Mouse (Mus musculus) monocyte, adult 5-6 weeks (primary cell): ENCODE data around the gene Rtn4rl2. TPM values are rescaled to one million over a fixed set of nuclear protein-coding genes. Genes with fewer than 3 reads are reported as not detected.

Source experiments
- ATAC-seq: fragments of 153-309, 156-312 bp; replicated peaks from 2 replicates; pipeline ENCODE4 v1.8.0; 2017; ENCODE audit warnings: mild to moderate bottlenecking; ENCODE audit not compliant: low TSS enrichment, insufficient number of reproducible peaks, severe bottlenecking, poor library complexity, low FRiP score
- total RNA-seq: library from RNA; stranded (forward); fragments of 200-1000, 200-491, 200-594 nt; gene quantifications from 3 replicates; pipeline ENCODE4 v1.2.3, GENCODE M21; 2017

Gene Rtn4rl2
- total RNA-seq, 1 experiment from 2014 or later = not detected

- no peak for ATAC-seq
Observed at GRCm38 (mm10) chr2:84855732-84856131, 30.8 kb downstream of the Rtn4rl2 start.

- ATAC-seq = no peak
Observed at GRCm38 (mm10) chr2:84851130-84852040, 35.1 kb downstream of the Rtn4rl2 start.

GRCm38 (mm10) chr2:84850407-84851129, 35.9 kb downstream of the Rtn4rl2 start:
- no peak for ATAC-seq

GRCm38 (mm10) chr2:84845226-84845625, 41.3 kb downstream of the Rtn4rl2 start:
- no peak for ATAC-seq

- no peak for ATAC-seq
Observed at GRCm38 (mm10) chr2:84843654-84844053, 42.9 kb downstream of the Rtn4rl2 start.

GRCm38 (mm10) chr2:84841905-84842304, 44.6 kb downstream of the Rtn4rl2 start:
- ATAC-seq = no peak

GRCm38 (mm10) chr2:84840748-84841563, 45.6 kb downstream of the Rtn4rl2 start:
- no peak for ATAC-seq

GRCm38 (mm10) chr2:84840016-84840747, 46.3 kb downstream of the Rtn4rl2 start:
- ATAC-seq = no peak; the same call in 1 of the 2 replicates

- ATAC-seq = no peak
Observed at GRCm38 (mm10) chr2:84838993-84839980, 47.2 kb downstream of the Rtn4rl2 start.

GRCm38 (mm10) chr2:84838593-84838949, 47.9 kb downstream of the Rtn4rl2 start, which contains the start of gene Slc43a1:
Gene Slc43a1, plus strand, starts transcription at chr2:84838850.
- ATAC-seq = no peak

GRCm38 (mm10) chr2:84837817-84838592, 48.5 kb downstream of the Rtn4rl2 start:
- no peak for ATAC-seq

GRCm38 (mm10) chr2:84837107-84837506, 49.4 kb downstream of the Rtn4rl2 start:
- ATAC-seq = no peak

GRCm38 (mm10) chr2:84831666-84832391, 54.7 kb downstream of the Rtn4rl2 start:
- ATAC-seq = no peak

GRCm38 (mm10) chr2:84827283-84827920, 59.1 kb downstream of the Rtn4rl2 start:
- ATAC-seq = no peak

GRCm38 (mm10) chr2:84826488-84827282, 59.8 kb downstream of the Rtn4rl2 start, which contains the start of gene Timm10:
Gene Timm10, plus strand, starts transcription at chr2:84826997.
- peak; percentile 93 for ATAC-seq
